Mouse (Mus musculus): Measurements from ENCODE around the gene Nacc2. TPM values are rescaled to one million over a fixed set of nuclear protein-coding genes. Genes with fewer than 3 reads are reported as not detected.

Gene Nacc2
- total RNA-seq, 2 experiments from 2014 or later = 69.8 to 81.1 TPM

- no peak for DNase-seq (ENCODE audit: low spot score in 2 of 2)
These were observed 111.6 kb downstream of the Nacc2 start for GRCm38 (mm10) chr2:26011420-26011819.

Other genes with a start within 250 kb of the Nacc2 start
- 100 to 1,000 TPM; 155 to 171 TPM for gene Camsap1, start 139.9 kb downstream of the Nacc2 start, total RNA-seq (2021)
- gene Ubac1, start 101.5 kb downstream of the Nacc2 start, total RNA-seq (2021) = 10 to 100 TPM; 55.6 to 59.6 TPM
- gene Lhx3, start 85.1 kb upstream of the Nacc2 start, total RNA-seq (2021) = under 1 TPM in 1 of 2 experiments, not detected in 1; 0.40 TPM
- gene Qsox2, start 114.3 kb upstream of the Nacc2 start, total RNA-seq (2021) = 10 to 100 TPM; 20.5 to 23.1 TPM
- 1 to 10 TPM; 2.2 to 2.6 TPM for gene Ccdc187, start 171.3 kb upstream of the Nacc2 start, total RNA-seq (2021)
- 10 to 100 TPM; 50.5 to 61.3 TPM for gene Gpsm1, start 192.3 kb upstream of the Nacc2 start, total RNA-seq (2021)
- gene Dnlz, start 228.9 kb upstream of the Nacc2 start, total RNA-seq (2021) = 10 to 100 TPM; 27.7 to 29.4 TPM
- 1 to 10 TPM; 1.2 to 2.6 TPM for gene Card9, start 237.7 kb upstream of the Nacc2 start, total RNA-seq (2021)

Measured in left cerebral cortex, adult 18-20 months (tissue).